Mouse (Mus musculus) erythroid progenitor cell, adult 5-6 weeks (primary cell): ENCODE data around the gene Ryk. TPM values are rescaled to one million over a fixed set of nuclear protein-coding genes. Genes with fewer than 3 reads are reported as not detected.

ENCODE experiments used
- ATAC-seq: replicated peaks from 2 replicates; pipeline ENCODE4 v1.8.0; 2016; ENCODE audit warnings: moderate number of reproducible peaks, mild to moderate bottlenecking, moderate TSS enrichment, inconsistent platforms; ENCODE audit not compliant: poor library complexity, low FRiP score, severe bottlenecking
- total RNA-seq, 2 experiments: library from RNA; stranded (forward) in 1 of 2; stranded (reverse) in 1 of 2; fragments of 150-400 nt in 1 of 2; fragments of 186-747, 209-891 nt in 1 of 2; gene quantifications; 2 replicates each; pipeline versions ENCODE4 v1.2.3 to v1.2.4; 2015 to 2017; ENCODE audit warnings: low replicate concordance in 2 of 2

Ryk gene
- total RNA-seq, 2 experiments from 2014 or later: 1.9 to 2.9 TPM

DNA sequence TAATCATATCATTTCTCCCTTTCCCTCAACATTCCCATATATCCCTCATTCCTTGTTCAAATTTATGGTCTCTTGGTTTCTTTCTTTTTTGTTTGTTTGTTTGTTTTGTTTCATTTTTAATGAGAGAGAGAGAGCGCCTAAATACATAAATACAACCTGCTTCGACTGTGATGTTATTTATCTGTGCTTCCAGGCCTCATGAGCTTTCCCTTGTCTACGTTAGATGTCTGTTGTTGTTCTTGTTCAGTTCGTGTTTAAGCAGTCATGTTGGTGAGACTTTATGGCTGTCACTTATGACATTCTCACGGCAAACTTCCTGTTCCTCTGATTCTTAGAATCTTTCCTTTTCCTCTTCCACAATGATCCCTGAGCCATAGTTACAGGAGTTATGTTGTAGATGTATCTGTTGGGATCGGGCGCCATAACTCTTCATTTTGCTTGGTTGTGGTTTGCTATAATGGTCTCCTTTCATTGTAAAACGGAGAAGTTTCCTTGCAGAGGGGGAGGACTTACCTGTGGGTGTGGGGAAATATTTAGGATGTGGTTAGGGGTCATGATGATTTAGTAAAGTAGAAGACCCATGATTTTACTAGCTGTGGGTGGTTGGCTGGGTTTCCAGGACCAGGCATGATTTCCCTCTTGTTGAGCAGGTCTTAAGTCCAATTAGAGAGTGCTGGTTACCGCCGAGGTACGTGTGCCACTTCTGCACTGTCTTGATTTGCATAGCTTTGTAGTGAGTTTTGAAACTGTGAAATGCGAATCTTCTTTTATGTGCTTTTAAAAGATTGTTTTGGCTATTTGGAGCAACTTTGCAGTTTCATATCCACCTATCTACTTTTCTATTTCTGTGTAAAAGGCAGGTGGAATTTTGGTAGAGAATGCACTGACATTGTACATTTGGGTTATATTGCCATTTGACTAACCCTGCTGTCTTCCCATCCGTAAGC lies 17.6 kb downstream of the Ryk start:
- no peak for ATAC-seq

- ATAC-seq: no peak
These were observed 23.1 kb downstream of the Ryk start for GRCm38 (mm10) chr9:102857856-102858255.

- no peak for ATAC-seq
These were observed 23.6 kb downstream of the Ryk start for GRCm38 (mm10) chr9:102858283-102858682.

- no peak for ATAC-seq
These were observed 24.7 kb downstream of the Ryk start for GRCm38 (mm10) chr9:102859399-102859798.

GRCm38 (mm10) chr9:102859963-102860362 lies 25.2 kb downstream of the Ryk start:
- no peak for ATAC-seq

DNA sequence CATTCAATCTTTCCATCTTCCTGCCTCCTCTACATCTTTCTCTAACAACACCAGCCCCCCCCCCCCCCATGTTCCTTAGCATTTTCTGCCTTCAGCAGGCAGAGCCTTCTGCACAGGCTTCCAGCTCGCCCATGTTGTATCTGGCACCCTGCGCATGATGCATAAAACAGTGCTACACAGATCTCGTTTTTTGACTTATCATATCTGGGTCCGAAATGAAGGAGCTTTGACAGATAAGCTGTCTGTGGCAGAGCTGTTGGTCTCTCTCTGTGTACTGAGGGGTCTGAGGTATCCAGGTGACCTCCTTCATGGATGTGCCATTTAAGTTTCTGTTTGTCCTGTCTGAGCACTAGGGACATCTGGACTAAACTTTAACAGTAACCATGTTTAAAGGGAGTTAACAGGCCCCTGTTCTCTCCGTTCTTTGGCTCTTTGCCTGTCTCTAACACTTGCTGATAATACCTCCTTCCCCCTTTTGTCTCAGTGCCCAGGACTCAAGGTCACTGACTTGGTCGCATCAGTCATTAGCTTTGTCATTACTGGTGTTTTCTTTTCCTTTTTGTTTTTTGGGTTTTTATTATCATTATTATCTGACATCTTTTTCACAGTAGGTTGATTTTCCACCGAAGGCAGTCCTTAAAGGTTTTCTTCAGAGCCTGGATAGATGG lies 26.2 kb downstream of the Ryk start:
- no peak for ATAC-seq

DNA sequence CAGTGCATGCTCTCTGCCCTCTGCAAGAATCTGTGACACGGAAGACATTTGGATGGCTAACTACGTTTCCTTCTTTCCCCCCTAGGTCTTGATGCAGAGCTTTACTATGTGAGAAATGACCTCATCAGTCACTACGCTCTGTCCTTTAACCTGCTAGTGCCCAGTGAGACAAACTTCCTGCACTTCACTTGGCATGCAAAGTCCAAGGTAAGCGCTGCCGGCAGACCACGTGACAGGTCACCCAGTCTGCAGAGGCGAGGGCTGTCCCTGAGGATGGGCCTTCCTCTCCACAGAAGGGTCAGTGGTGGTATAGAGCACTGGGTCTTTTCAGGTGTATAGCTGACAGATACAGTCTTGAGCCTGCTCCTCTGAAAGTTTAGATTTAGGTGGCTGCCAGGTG lies 27.1 kb downstream of the Ryk start:
- no peak for ATAC-seq

GRCm38 (mm10) chr9:102862260-102862659 lies 27.5 kb downstream of the Ryk start:
- no peak for ATAC-seq

DNA sequence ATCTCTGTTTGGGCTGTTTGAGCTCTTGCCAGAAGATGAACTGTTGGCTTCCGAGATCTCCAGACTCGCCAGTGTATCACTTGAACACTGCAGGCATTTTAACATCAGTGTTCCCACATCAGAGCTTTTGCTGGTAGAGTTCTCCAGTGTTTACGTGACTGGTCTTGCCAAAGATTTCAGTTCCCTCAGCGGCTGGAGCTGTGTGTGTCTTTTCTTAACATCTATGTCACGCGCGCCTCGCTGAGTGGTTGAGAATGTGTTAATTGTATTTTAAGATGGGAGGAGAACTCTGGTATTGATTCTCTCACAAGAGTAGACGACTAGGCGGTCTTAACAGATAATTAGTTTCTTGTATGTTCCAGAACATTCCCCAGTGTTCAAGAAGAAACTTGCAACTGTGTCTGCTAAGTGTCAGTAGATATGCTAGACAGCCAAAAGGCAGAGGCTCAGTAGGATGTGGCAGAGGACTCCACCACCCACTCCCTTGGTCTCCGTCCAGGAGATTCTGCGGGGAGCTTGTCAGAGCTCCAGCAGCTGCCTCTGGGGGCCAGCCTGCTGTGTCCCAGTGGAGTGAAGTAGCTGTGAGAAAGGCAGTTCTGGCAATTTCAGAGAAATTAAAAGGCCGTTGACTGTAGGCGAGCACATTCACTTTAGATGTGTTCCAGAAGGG lies 29.3 kb downstream of the Ryk start:
- ATAC-seq: no peak

GRCm38 (mm10) chr9:102864931-102865330 lies 30.2 kb downstream of the Ryk start:
- no peak for ATAC-seq

- no peak for ATAC-seq
These were observed 31.4 kb downstream of the Ryk start for GRCm38 (mm10) chr9:102865946-102866737.

GRCm38 (mm10) chr9:102866893-102867292 lies 32.2 kb downstream of the Ryk start:
- ATAC-seq: no peak

DNA sequence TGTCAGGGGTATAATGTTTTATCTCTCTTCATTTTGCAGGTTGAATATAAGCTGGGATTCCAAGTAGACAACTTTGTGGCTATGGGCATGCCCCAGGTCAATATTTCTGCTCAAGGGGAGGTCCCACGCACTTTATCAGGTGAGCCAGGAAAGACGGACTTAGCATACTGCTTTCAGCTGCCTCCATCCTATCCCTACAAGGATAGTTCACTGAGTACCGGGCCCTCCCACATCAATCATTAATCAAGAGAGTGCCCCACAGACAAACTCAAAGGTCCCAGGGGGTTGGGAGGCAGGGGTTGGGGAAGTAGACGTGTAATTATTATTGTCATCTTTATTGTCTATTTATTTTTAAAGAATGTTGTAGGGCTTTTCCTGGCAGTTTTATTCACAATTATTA lies 32.8 kb downstream of the Ryk start:
- ATAC-seq: no peak

- no peak for ATAC-seq
These were observed 33.7 kb downstream of the Ryk start for GRCm38 (mm10) chr9:102868451-102868850.

GRCm38 (mm10) chr9:102876054-102876690 lies 41.5 kb downstream of the Ryk start:
- no peak for ATAC-seq

DNA sequence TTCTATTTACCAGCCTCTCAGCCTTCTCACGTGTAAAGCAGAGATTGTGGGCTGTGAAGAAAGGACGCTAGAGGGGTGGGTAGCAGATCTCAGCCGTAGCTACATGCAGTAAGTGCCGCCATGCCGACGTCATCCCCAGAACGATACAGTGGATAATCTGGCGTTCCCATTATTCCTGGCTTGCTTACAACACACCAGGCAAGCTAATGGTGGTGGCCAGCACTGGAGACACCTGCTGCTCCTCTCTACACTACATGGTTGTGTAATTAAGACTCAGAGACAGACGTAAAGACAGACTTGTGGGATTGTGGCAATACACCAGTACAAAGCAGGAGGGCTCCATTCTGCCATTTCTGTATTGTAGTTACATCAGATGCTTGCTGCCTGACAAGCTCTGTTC lies 43.2 kb downstream of the Ryk start:
- ATAC-seq: no peak

GRCm38 (mm10) chr9:102879545-102879944 lies 44.8 kb downstream of the Ryk start:
- no peak for ATAC-seq

GRCm38 (mm10) chr9:102884703-102885102 lies 50.0 kb downstream of the Ryk start:
- ATAC-seq: no peak

- no peak for ATAC-seq
These were observed 55.4 kb downstream of the Ryk start for GRCm38 (mm10) chr9:102890166-102890565.
